Mouse (Mus musculus) lung, postnatal 36 days (tissue): ENCODE data around the gene Ehd2.

Experiments used
- DNase-seq: peaks from one replicate; pipeline ENCODE4 v3.0.0; 2022; ENCODE audit warnings: mixed read lengths

Gene Ehd2

DNA sequence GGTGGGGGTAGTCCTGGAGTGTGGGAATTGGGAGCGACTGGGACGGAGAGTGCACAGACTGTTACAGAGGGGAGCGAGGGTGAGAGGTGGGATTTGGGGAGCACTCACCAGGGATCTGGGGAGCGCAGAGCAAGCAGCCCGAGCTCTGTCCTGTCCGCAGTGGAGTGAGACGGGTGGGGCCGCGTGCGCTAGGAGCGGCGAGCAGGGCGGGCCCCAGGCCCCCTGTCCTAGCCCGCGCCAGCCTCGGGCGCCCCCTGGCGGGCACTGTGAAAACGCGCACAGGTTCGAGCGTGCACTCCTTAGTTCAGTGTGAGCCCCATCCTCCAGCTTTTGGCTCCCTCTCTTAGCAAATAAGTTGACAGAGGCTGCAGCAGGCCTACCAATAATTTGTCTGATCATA, at the start of gene Ehd2:
Gene Ehd2 (minus strand): TSS at position 256 of the 400 bp plus-strand sequence.
- peak; percentile 84 for DNase-seq

DNA sequence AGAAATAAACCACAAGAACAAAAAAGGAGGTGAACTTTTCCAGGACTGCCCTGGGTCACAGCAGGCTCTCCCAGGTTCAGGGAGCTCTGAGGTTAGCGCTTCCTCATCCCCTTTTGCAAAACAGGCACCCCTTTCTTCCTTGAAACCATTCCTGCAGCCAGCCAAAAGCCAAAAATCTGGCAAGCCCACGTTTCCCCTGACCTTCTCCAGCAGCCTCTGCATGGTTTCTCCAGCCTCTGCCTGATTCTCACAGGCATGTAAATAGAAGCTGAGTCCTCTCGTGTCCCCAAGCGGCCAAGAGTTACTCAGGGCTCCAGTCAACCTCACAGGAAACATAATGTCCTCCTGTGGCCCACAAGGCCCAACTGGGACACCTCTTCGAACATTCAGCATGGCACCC, 48.0 kb upstream of the Ehd2 start:
- no peak for DNase-seq

DNA sequence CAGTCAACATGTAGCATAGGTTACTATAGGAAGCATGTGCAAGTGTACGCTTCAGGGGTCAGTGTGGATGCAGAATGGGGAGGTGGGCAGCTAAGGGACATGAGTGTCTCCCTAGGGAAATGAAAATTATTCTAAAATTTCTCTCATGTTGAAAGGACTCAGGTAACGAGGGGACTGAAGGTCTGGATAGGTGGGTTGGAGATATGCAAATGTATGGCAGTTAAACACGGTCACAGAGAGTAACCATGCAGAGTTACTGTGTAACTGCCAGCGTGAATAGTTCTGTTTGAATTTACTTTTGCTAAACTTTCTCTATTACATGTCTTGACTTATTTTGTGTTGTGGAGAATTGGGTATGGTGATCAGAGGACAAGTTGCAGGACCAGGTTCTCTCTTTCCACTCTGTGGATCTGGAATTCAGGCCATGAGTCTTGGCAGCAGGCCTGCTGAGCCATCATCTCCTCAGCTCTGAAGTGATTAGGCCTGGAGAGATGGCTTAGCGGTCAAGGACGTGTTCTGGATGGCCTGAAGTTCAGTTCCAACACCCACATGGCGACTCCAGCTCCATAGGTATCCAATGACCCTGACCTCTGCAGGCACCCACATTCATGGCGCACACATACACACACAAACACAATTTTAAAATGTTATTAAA, 47.3 kb upstream of the Ehd2 start:
- no peak for DNase-seq

DNA sequence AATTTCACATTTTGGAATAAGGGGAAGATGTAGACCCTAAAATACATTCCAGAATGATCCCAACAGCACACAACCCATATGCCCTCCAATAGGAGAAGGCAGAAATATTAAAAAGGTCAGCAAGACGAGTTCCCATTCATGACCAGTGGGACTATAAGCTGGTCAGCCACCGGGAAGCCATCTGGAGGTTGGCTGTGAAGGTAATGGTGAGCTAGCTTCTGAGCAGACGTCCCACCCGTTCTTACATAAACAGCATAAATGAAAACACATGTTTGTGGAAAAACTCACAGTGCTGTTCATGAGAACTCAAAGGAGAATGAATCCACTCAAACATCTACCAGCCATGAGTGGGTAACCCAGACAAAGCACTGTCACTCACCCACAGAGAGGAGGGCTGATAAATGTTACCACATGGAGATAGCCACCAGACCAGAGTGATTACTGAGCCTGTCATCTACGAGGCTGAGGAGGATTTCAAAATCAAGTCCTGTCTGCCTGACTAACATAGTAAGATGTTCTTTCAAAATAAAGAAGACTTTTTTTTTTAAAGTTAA, 46.4 kb upstream of the Ehd2 start:
- DNase-seq, result no peak

DNA sequence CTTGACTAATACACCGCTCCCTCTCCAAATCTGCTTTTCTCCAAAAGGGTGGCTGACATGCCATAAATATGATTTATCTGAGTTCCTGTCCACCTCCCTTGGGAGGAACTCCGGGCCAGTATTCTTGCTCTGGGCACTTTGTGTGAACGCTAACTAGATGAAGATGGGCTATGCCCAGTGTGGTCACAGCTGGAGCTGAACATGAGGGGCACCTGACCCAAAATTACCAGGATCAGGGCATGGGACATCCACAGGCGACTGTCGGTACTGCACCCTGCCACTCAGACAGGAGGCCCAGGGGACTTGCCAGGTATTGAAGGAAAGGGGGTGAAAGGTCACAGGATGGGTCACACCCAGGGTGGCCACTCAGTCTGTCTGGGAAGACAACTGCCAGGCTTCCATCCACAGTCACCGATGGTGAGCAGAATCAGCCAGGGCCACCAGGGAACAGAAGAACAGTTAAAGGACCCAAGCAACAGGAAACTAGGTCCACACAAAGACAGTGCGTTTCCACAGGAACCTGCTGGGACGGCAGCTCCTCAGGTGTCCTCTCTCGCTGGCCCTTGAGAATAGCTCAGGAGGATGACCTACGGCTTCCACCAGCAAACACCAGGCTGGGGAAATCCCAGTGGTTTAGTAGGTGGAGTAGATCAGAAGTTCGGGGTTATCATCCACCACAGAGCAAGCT, 45.4 kb upstream of the Ehd2 start:
- DNase-seq, result peak; percentile 51

DNA sequence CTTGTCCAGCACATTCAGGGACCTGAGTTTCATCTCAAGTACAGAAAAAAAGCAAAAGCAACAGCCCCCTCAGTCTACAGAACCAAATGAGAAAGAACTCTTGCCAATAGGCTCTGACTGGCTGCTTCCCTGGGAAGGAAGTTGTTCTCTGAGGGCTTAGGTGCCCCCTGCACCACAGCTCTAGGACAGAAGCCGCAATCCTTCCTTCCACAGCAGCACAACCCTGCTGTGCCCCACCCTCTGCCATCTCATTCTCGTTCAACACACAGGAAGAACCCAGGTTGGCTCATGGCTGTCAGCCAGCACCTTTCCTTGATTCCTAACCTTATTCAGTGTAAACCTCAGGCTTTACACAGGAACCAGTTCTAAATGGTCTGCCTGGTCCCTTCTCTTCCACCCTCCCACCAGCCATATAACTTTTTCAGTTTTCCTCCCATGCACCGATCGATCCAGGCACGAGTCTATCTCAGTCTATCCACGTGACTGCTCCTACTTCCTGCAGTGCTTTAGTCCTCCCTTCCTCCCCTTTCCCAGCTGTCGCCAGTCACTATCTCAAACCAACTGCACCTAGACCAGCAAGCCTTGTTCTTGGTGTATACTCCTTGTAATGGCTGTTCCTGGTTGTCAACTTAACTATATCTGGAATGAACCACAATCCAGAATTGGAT, 44.2 kb upstream of the Ehd2 start:
- DNase-seq, result no peak

DNA sequence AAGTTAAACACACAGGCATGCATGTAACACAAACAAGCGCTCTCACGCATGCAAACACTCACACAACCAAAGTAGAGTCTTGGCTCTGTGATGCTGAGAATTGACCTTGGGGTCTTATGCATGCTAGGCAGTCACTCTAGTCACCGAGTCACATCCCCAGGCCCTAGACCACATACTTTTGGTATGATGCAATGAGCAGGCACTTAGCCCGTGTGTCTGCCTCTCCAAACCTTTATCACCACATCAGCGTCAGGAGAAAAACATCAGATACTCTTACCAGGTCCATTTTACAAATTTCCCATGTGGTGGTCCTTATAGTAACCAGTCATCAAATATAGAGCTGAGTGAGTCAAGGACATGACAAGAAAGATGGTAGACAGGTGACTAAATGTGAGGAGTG, 43.3 kb upstream of the Ehd2 start:
- DNase-seq, result no peak

DNA sequence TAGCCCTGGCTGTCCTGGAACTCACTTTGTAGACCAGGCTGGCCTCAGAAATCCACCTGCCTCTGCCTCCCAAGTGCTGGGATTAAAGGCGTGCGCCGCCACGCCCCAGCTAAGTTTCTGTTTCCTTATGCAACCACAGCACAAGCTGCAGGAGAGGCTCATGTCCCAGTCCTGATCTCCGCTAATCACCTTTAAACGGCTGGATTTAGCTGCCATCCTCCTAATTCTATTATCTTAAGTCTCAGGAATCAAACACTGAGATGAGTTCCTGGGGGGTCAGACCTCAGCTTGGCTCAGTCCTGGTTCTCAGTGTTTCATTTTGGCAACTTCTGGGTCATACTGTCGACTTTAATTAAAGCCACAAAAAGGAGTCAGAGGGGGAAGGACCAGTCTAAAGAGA, 42.3 kb upstream of the Ehd2 start:
- DNase-seq, result no peak

DNA sequence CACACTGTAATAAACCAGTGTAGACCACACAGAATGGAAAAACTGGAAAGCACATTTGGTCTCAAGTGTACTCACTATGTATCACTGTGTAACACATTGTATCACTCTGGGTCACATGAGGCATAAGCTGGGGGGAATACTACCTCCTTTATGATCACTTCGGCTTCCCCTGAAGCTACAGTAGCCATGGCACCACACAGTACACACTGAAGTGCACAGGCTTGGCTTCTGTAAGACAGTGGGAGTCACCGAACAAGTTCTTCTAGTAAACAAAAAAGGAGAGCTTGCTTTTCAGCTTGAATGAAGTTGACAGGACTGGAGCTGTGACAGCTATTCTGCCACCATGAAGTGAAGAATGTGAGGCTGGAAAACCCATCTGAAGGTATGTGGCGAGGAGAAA, 37.7 kb upstream of the Ehd2 start:
- peak; percentile 37 for DNase-seq

DNA sequence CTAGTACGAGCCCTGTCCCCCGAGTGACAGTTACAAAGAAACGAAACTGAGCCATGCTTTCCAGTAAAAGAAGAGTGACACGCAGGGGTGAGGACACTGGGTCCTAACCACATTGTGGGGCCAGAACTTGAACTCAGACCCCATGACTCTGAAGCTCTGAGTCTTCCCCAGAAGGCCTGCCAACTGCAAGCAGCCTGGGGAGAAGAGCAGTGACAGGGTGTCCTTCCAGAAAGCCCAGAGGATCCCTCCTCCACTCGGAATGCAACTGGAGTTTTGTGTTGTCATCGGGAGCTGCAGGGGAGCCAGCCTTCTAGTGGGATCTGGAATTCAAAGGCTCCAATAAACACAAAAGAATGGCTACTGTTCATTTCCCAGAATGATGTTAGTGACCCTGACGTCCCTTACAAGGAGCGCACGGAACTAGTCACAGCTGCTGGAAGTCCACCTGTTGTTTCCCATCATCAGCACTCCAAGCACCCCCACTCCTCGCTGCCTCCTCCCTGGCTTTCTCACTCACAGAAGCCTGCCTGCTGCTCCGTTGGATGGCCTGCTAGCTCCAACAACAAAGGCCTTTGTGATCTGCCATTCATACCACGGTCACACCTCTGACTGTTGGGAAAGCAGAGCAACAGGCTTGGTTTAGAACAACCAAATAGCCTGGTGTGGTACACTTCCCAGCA, 37.0 kb upstream of the Ehd2 start:
- DNase-seq, result peak; percentile 52

DNA sequence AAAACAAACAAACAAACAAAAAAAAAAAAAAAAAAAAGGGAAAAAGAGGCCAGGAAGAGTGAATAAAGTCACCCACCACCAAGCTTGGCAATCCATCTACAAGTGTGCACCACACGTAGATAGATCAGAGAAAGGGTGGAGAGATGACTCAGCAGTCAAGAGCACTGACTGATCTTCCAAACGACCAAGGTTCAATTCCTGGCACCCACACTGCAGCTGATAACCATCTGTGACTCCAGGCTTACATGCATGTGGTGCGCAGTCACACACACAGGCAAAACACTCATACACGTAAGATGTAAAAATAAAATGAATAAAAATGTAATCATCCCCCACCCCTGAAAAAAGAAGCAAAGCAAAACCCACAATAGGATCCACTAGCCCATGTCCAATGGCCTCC, 35.7 kb upstream of the Ehd2 start:
- DNase-seq, result no peak

DNA sequence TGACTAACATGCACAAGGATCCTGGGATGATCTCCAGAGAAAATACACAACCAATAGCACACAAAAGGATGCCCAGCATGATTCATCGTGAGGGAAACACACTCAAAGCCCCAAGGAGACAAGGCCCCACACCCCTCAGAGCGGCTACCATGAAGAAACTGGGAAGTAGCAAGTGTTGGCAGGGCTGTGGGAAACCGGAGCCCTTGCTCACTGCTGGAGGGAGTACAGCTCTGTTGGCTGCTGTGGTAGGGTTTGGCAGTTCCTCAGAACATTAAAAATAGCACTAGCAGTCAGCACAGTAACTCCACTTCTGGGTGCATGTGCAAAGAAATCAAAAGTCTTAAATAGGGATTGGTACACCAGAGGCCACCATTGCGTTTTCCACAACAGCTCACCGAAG, 34.8 kb upstream of the Ehd2 start:
- DNase-seq, result peak; percentile 72

DNA sequence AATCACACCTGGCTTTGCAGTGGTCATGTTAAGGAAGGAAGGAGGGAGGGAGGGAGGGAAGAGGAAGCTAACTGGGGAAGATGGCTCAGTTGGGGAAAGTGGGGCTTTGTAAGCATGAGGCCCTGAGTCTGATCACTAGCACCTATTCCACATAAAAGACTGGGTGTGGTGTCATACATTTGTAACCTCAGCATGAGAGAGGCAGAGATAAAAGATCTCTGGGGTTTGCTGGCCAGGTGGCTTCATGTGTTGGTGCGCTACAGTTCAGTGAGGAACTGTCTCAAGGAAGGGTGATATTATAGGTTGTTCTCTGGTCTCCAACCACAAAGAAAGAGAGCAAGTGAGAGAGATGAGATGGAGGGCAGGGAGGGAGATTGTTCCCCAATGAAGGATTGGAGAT, 34.3 kb upstream of the Ehd2 start:
- no peak for DNase-seq

DNA sequence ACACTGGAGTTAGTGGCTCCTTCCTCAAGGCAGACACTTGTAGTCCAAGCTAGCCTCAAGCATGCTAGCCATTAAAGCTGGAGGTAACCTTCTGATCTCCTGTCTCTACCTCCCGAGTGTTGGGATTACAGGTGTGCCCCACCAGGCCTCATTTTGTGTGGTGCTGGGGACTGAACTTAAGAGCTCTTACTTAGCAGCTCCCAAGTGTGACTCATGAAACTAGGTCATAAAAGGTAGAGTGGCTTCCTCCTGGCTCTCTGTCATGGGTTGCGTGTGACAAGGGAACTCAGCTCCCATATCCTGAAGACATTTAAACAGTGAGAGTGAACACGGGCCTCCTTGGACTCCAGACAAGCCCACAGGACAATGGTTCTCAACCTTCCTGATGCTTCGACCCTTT, 26.4 kb upstream of the Ehd2 start:
- DNase-seq, result no peak

DNA sequence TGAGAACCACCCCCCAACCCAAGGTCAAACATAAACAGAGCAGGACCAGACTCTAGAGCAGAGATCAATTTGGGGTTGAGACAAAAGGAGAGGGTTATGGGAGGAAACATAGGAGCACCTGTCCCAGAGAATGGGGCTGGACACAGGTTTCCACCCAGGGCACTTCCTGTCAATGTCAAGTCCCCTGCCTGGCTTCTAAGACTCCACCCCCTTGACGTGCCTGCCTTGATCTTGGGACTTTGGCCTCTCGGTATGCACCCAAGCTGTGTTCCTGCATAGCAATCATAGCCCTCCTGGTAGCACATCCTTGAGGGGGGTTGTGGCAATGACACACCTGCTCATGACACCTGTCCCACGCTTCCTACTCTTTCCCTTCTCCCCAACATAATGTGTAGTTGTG, 25.8 kb upstream of the Ehd2 start:
- DNase-seq, result no peak

DNA sequence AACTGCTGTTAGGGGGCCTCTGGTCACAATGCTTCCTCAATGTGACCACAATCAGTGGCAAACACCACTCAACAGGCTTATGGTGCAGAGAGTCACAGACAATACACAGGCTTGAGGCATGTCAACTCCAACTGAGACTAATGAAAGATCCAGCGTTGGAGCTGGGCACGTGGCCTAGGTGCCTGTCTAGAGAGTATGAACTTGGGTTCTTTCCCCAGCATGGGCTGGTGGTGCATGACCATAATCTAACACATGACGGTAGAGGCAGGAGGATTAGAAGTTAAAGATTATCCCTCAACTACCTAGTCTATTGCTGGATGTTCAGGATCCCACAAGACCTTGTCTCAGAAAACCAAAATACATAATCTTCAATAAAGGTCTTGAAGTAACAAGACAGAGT, 24.4 kb upstream of the Ehd2 start:
- no peak for DNase-seq

DNA sequence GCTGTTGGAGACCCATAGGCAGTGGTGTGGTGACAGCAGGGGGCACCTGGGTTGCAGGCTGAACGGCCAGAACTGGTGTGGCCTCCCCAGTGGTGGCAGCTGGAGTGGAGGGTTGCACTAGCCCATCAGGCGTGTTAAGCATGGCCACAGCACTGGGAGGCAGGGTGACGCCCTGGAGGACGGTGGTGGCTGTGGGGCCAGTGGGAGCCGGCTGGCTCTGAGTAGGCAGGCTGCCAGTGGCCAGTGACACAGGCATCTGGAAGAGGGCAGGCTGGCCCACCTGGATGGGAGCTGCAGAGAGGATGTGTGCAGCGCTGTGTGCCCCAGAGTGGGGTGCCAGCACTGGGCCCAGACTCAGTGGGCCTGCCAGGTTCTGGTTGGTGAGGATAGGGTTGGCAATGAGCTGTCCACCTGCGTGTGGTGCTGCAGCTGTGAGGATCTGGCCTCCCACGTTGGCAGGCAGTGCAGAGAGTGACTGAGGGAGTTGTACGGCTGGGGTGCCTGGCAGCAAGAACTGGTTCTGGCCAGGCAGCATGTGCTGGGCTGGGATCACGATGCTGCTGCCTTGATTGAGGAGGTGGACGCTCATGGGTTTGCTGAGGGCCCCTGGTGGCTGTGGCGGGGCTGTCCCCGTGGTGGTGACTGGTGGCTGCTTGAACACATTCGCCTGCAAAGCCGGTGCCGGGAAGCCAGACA, 20.4 kb upstream of the Ehd2 start:
- no peak for DNase-seq

DNA sequence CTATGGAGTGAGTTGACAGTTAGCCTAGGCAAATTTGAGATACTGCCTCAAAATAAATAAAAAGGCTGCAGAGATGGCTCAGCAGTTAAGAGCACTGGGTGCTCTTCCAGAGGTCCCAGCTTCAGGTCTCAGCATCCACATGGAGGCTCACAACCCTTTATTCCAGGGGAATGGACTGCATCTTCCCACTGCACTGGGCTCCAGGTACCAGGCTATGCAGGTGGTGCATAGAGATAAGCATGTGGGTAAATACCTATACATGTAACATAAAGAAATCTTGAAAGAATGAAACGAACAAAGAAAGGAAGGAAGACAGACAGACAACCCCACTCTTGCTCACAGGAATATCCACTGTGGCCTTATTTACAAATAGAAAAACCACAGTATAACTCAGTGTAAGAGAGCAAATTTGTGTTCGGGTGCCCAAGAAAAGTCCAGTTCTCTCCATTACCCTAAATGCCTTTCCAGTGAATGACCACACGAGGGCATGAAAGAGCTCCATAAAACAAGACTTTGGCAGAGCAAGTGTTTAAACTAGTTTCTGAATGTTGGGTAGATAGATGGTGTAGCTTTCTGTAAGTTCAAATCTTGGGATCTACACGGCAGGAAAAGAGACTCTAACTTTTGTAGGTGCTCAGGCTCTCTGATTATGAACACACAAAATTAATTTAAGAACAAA, 15.5 kb upstream of the Ehd2 start:
- DNase-seq, result peak; percentile 67

DNA sequence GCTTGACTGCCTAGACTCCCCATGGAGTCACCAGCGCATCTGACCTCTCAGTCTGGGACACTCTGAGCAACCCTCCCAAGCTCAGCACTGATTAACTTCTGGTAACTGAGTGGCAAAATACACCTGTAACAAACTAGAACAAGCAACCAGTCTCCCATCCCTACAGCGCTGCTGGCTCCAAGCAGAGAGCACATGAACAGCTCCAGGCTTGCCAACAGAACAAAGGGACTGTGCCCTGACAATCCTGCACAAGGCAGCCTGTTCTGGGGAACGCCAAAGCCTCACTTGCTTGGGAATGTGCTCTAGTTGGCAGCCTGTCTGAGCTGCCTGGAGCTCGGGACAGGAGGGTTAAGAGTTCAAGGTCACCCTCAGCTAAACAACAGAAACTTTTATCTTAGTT, 14.2 kb upstream of the Ehd2 start:
- DNase-seq, result no peak

DNA sequence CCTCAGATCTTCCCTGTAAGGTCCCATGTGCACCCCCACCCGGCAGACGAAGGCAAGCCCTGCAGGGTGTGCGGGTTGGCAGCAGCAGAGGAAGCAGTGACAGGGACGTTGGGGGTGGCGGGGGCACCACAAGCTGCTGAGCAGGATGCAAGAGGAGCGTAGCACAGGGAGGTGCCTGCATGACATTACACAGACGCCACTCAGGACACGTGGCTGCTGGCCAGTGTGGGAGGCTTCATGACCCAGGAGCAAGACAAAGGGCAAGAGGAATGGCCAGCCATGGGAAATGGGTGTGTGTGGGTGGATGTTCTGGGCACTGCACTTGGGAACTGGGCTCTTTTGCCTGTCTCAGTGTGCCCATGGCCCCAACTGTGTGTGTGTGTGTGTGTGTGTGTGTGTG, 12.9 kb upstream of the Ehd2 start:
- peak; percentile 89 for DNase-seq

DNA sequence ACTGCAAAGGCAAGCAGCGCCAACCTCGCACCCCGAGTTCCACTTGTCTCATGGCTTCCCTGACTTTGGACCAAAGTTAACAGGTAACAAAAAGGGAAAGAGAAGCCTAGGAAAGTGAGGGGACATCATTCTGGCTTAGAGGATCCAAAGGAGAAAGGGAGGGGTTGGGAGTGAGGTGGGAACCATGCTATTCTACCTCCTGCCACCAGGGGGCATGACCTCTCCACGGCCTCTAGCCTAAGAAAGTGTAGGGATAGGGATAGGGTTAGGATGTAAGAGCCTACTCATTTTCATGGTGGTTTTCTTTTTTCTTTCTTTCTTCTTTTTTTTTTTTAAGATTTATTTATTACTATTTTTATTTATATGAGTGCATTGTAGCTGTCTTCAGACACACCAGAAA, 8.5 kb upstream of the Ehd2 start:
- DNase-seq, result peak; percentile 61

DNA sequence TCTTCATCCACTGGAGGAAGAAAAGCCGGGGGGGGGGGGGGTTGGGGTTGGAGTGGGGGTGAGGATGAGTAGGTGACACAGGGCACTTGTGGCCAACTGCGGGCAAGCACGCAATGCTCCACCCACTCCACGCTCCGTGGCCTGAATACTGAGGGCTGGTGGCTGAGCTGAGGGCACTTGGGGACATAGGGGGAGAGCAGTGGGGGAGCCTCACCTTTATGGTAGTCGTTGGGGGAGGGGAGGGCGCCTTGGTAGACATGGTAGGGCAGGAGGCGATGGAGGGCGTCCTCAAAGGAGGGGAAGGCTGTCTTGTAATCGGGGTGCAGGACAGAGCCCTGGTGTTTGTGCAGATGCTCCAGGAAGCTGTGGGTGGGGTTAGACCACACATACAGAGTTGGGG, 8.1 kb upstream of the Ehd2 start:
- no peak for DNase-seq
